Mouse (Mus musculus) kidney, adult 2 months (tissue): Measurements from ENCODE around the gene Luzp2. TPM values are rescaled to one million over a fixed set of nuclear protein-coding genes. Genes with fewer than 3 reads are reported as not detected.

Source experiments
- DNase-seq: peaks from one replicate; pipeline ENCODE4 v3.0.0; 2021
- H3K27ac ChIP-seq: fragments of 200-500 bp; 2 replicates; pipeline ENCODE4 v1.5.1; 2012; ENCODE audit warnings: low read depth, low read length, control low read depth, inconsistent platforms; ENCODE audit not compliant: insufficient read depth
- H3K27me3 ChIP-seq: fragments of 200-500 bp; replicated peaks from 2 replicates; pipeline ENCODE4 v1.6.1; 2012; ENCODE audit warnings: mild to moderate bottlenecking, moderate library complexity, low read length, inconsistent platforms; ENCODE audit not compliant: control insufficient read depth, insufficient read depth
- H3K36me3 ChIP-seq: fragments of 200-500 bp; 2 replicates; pipeline ENCODE4 v1.6.1; 2012; ENCODE audit warnings: mild to moderate bottlenecking, moderate library complexity, low read length, inconsistent platforms; ENCODE audit not compliant: control insufficient read depth, insufficient read depth
- H3K4me1 ChIP-seq: fragments of 200-500 bp; 2 replicates; pipeline ENCODE4 v1.6.1; 2011; ENCODE audit warnings: low read length; ENCODE audit not compliant: control insufficient read depth, insufficient read depth
- H3K4me3 ChIP-seq: fragments of 200-500 bp; 2 replicates; pipeline ENCODE4 v1.5.1; 2011; ENCODE audit warnings: mild to moderate bottlenecking, low read depth, low read length, control low read depth; ENCODE audit not compliant: insufficient read depth
- CTCF ChIP-seq: fragments of 200-500 bp; conservative IDR thresholded peaks from 2 replicates; pipeline ENCODE4 v1.5.1; 2011; ENCODE audit warnings: low read depth, mild to moderate bottlenecking, control low read depth, low read length, moderate library complexity, mixed read lengths; ENCODE audit not compliant: insufficient read depth, insufficient read length
- POLR2A ChIP-seq: fragments of 200-500 bp; IDR thresholded peaks from one replicate; pipeline ENCODE4 v1.6.1; 2011; ENCODE audit warnings: low read depth, low read length, control low read depth
- WGBS: fragments of 180-500 bp; shearing (Covaris S2); methylation state at CpG from one replicate; pipeline ENCODE4 v1.1.7; 2018; 5-methylcytosine and 5-hydroxymethylcytosine counted together
- polyA plus RNA-seq: library from polyadenylated mRNA; depleted of rRNA; stranded (reverse); fragments of >200 nt; gene quantifications from 2 replicates; pipeline ENCODE4 v1.2.3, GENCODE M21; 2012; rRNA removed

The Luzp2 gene
- polyA plus RNA-seq, result 0.08 and 0.11 TPM in 2 replicates

DNA sequence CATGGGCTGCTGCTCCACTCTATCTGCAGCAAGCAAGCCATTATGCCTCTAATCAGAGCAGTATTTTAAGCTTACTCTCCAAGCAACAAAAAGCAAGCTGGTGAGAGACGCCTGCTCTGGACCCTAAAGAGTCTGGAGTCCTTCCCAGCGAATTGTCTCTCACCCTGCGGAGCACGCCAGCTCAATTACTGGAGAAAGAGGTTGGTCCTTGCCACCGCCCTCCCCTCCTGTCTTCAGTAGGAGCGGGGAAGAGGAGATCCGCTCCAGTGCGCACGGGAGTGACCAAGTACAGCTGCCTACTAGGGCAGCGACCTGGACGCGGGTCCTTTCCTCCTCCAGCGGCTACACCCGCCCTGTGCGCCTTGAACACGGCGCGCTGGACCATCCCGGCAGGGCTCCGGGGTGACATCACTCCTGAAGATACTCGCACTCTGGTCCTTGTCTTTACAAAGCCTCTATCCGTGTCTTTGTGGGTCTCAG lies at the start of gene Luzp2:
Luzp2 (plus strand) TSS at position 127 of the 480 bp plus-strand sequence.
- Histone ChIP-seq H3K4me1 (no peaks in the 10 kb centered on the region), H3K27ac (no peak within 1 kb of the TSS), H3K27me3 (no peaks in the 10 kb centered on the region), H3K36me3 (no peaks in the 10 kb centered on the region), H3K4me3 (no peak within 1 kb of the TSS)
- DNase-seq, result no peak
- under 1% methylated on average over 22 of the region's 22 CpGs for WGBS
- no peak for TF ChIP-seq CTCF

GRCm38 (mm10) chr7:54787456-54787855 lies 47.8 kb upstream of the Luzp2 start:
- H3K4me3 ChIP-seq, result no peak overlapping the region
- no peak overlapping the region for H3K27ac ChIP-seq
- DNase-seq, result no peak
- no peaks in the 10 kb centered on the region for H3K27me3 ChIP-seq
- H3K36me3 ChIP-seq, result no peaks in the 10 kb centered on the region
- TF ChIP-seq CTCF (no peak), POLR2A (no peak)
- no peaks in the 10 kb centered on the region for H3K4me1 ChIP-seq

DNA sequence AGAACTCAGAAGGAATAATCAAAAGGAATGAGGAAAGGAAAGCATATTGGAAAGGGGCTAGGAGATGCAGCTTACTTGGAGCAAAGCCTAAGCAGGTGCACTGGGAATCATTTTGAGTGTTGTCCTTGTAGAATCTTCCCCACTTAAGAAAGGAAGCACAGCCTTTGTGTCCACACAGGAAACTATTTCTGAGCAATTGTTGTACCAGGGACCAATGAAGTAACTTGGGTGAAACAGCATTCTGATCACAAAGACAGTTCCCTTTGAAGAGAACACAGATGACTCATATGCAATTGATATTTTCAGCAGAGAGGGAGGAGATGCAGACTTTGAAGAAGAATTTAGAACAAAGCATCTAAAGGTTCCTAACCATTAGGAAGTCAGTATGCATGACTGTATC lies 16.7 kb upstream of the Luzp2 start:
- Histone ChIP-seq H3K4me1 (no peaks in the 10 kb centered on the region), H3K4me3 (no peak overlapping the region), H3K27ac (no peak overlapping the region), H3K36me3 (no peaks in the 10 kb centered on the region), H3K27me3 (no peaks in the 10 kb centered on the region)
- no peak for DNase-seq
- no peak for TF ChIP-seq CTCF
- TF ChIP-seq POLR2A, result no peak

DNA sequence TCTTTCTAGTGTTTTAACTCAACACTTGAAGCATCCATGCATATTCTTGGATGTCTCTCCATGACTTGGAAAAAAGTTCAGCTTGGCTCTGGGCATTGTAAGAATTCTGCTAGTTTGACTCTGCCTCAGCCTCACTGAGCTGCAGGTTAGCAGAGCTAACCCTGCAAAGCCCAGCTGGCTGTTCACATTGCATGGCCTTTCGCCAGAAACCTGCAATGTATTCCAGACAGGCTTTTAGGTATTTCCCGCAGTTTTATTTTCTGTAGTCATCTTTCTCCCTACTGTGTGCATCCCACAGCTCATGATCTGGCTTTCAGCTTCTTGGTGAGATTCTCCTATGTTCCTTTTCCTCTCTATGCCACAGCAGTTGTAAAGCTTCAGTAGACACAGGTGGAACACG lies 6.5 kb upstream of the Luzp2 start:
- no peaks in the 10 kb centered on the region for H3K27me3 ChIP-seq
- H3K36me3 ChIP-seq, result no peaks in the 10 kb centered on the region
- no peak for TF ChIP-seq CTCF
- TF ChIP-seq POLR2A, result no peak
- H3K4me3 ChIP-seq, result no peak overlapping the region
- no peak overlapping the region for H3K27ac ChIP-seq
- WGBS, result 81% methylated on average over 3 of the region's 3 CpGs
- H3K4me1 ChIP-seq, result no peaks in the 10 kb centered on the region
- DNase-seq, result no peak

DNA sequence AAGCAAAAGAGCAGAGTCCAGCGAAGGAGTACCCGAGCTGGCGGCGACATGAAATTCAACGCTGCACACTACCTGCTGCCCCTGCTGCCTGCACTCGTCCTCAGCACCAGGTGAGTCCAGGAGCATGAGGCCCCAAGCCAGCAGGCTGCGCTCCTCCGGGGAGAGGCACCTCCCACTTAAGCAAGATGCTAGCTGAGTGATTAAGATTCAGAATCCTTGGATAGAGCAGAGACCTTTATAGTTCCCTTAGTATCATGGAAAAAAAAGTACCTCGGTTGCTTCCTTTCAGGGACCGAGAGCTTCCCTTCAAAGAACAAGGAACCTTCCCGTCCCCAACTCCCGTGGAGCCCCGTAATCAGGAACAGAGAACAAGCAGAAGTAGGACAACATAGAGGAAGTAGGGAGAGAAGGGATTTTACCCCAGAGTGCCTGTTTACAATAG lies 634 bp downstream of the Luzp2 start:
- Histone ChIP-seq H3K27me3 (no peaks in the 10 kb centered on the region), H3K4me1 (no peaks in the 10 kb centered on the region), H3K36me3 (no peaks in the 10 kb centered on the region), H3K27ac (no peak overlapping the region), H3K4me3 (no peak overlapping the region)
- no peak for TF ChIP-seq CTCF
- TF ChIP-seq POLR2A, result no peak
- WGBS, result 4% methylated on average over 13 of the region's 13 CpGs
- DNase-seq, result no peak

- Histone ChIP-seq H3K4me3 (no peak overlapping the region), H3K27ac (no peak overlapping the region), H3K36me3 (no peaks in the 10 kb centered on the region), H3K27me3 (no peaks in the 10 kb centered on the region), H3K4me1 (no peaks in the 10 kb centered on the region)
- WGBS, result 60% methylated on average over 5 of the region's 5 CpGs
- TF ChIP-seq CTCF, result no peak
- no peak for TF ChIP-seq POLR2A
- DNase-seq, result no peak
These were observed 1.1 kb downstream of the Luzp2 start for GRCm38 (mm10) chr7:54836437-54836836.

GRCm38 (mm10) chr7:54842807-54843335 lies 7.6 kb downstream of the Luzp2 start:
- no peak overlapping the region for H3K4me3 ChIP-seq
- WGBS, result 75% methylated on average over 4 of the region's 4 CpGs
- no peaks in the 10 kb centered on the region for H3K36me3 ChIP-seq
- no peak for TF ChIP-seq CTCF
- TF ChIP-seq POLR2A, result no peak
- no peaks in the 10 kb centered on the region for H3K27me3 ChIP-seq
- H3K4me1 ChIP-seq, result no peaks in the 10 kb centered on the region
- no peak overlapping the region for H3K27ac ChIP-seq
- no peak for DNase-seq
